Mouse (Mus musculus): ENCODE measurements around the gene Otulinl.

DNA sequence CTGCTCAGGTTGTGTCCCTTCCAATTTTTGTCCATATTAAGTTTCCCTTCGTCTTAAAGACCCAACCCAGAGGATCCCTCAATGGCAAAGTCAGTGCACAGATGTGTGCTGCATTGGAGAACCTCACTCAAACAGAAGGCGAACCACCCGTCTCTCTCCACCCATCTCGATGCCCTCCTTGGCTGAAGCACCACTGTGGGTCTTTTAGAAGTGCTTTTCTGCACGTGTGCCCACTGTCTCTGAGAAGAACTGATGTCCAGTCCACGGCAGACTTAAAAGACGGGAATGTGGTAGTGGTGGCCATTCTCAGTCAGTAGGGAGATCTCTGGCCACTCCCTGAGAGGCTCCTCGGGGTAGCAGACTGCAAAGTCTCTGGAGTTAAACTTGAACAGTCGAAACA lies 24.8 kb downstream of the Otulinl start:
- no peak for TF ChIP-seq CTCF (IDR thresholded peaks at IDR 0.05; ENCODE audit: control insufficient read depth, insufficient read depth, insufficient read length)
- no peak for TF ChIP-seq MYOD1 (IDR thresholded peaks at IDR 0.05; ENCODE audit: control insufficient read depth, insufficient read length, low read depth)
- TF ChIP-seq MAX (IDR thresholded peaks at IDR 0.05) = no peak
- no peak for TF ChIP-seq USF1 (IDR thresholded peaks at IDR 0.05; ENCODE audit: low read depth)
- TF ChIP-seq MYOG (IDR thresholded peaks at IDR 0.05; ENCODE audit: control insufficient read depth, extremely low read depth, insufficient read length) = no peak
- TF ChIP-seq CEBPB (IDR thresholded peaks at IDR 0.05; ENCODE audit: low read depth) = no peak

Data from C2C12 (cell line).